Mouse (Mus musculus) spleen, adult 2 months (tissue): ENCODE results near the gene Asdurf. TPM values are rescaled to one million over a fixed set of nuclear protein-coding genes. Genes with fewer than 3 reads are reported as not detected.

Experiments used
- DNase-seq, 2 experiments: peaks; one replicate each; pipeline versions ENCODE4 v3.0.0 to v3.0.0-alpha.2; 2012 to 2021; ENCODE audit warnings: low spot score in 2 of 2, low read depth in 1 of 2
- H3K27ac ChIP-seq: fragments of 200-500 bp; 2 replicates; pipeline ENCODE4 v1.5.1; 2012; ENCODE audit warnings: low read length, inconsistent platforms; ENCODE audit not compliant: insufficient read depth
- H3K27me3 ChIP-seq: fragments of 200-500 bp; 2 replicates; pipeline ENCODE4 v1.6.1; 2012; ENCODE audit warnings: mild to moderate bottlenecking, moderate library complexity, low read length, inconsistent platforms; ENCODE audit not compliant: control insufficient read depth, insufficient read depth
- H3K36me3 ChIP-seq: fragments of 200-500 bp; 2 replicates; pipeline ENCODE4 v1.6.1; 2012; ENCODE audit warnings: mild to moderate bottlenecking, low read length, inconsistent platforms; ENCODE audit not compliant: control insufficient read depth, insufficient read depth
- H3K4me1 ChIP-seq: fragments of 200-500 bp; 2 replicates; pipeline ENCODE4 v1.6.1; 2011; ENCODE audit warnings: inconsistent platforms; ENCODE audit not compliant: control insufficient read depth, insufficient read depth, insufficient read length
- H3K4me3 ChIP-seq: fragments of 200-500 bp; 2 replicates; pipeline ENCODE4 v1.5.1; 2011; ENCODE audit warnings: mild to moderate bottlenecking, inconsistent platforms; ENCODE audit not compliant: insufficient read depth, insufficient read length; ENCODE audit errors: extremely low read depth
- CTCF ChIP-seq: fragments of 200-500 bp; IDR thresholded peaks from 2 replicates; pipeline ENCODE4 v1.5.1; 2011; ENCODE audit warnings: mild to moderate bottlenecking, inconsistent platforms; ENCODE audit not compliant: insufficient read depth, insufficient read length, insufficient replicate concordance; ENCODE audit errors: extremely low read depth
- POLR2A ChIP-seq: fragments of 200-500 bp; IDR thresholded peaks from 2 replicates; pipeline ENCODE4 v1.6.1; 2011; ENCODE audit warnings: low read depth, low read length, inconsistent platforms
- WGBS: fragments of 180-500 bp; shearing (Covaris S2); methylation state at CpG from one replicate; pipeline ENCODE4 v1.1.7; 2018; 5-methylcytosine and 5-hydroxymethylcytosine counted together
- polyA plus RNA-seq: library from polyadenylated mRNA; depleted of rRNA; stranded (reverse); fragments of >200 nt; gene quantifications from 2 replicates; pipeline ENCODE4 v1.2.3, GENCODE M21; 2012; rRNA removed

Gene Asdurf
- polyA plus RNA-seq, 1 experiment, result not detected

DNA sequence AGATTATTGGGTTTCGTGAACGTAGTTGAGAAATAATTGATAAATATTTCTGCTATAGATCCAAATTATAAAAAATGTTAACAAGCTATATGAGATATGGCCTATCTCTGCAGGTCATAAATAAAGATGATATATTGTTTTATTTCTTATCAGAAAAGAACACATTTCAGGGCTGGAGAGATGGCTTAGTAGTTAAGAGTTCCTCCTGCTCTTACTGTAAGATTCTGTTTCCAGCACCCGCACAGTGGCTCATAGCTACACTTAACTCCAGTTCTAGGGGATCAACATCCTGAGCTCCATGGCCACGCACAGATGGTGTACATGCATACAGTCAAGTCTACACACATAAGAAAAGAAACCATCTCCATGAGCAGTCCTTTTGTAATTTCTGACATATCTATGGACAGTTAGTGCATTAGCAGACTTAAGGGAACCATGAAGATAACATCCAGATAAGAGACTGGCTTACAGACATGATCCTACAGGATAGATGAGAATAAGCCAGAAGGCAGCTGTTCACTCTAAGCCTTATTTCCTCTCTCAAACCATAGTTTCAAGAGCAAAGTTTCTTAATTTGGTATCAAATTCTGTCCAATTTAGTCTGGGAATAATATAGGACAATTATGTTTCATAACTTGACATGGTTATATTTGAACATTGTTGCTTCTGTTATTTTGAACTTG is 30.6 kb downstream of the Asdurf start:
- TF ChIP-seq CTCF, result no peak
- TF ChIP-seq POLR2A, result no peak
- Histone ChIP-seq H3K27ac (no peak overlapping the region), H3K27me3 (no peaks in the 10 kb centered on the region), H3K4me3 (no peak overlapping the region), H3K36me3 (peaks cover 7% of the 10 kb centered on the region), H3K4me1 (no peaks in the 10 kb centered on the region)
- 90% methylated on average over 4 of the region's 4 CpGs for WGBS
- no peak for DNase-seq

DNA sequence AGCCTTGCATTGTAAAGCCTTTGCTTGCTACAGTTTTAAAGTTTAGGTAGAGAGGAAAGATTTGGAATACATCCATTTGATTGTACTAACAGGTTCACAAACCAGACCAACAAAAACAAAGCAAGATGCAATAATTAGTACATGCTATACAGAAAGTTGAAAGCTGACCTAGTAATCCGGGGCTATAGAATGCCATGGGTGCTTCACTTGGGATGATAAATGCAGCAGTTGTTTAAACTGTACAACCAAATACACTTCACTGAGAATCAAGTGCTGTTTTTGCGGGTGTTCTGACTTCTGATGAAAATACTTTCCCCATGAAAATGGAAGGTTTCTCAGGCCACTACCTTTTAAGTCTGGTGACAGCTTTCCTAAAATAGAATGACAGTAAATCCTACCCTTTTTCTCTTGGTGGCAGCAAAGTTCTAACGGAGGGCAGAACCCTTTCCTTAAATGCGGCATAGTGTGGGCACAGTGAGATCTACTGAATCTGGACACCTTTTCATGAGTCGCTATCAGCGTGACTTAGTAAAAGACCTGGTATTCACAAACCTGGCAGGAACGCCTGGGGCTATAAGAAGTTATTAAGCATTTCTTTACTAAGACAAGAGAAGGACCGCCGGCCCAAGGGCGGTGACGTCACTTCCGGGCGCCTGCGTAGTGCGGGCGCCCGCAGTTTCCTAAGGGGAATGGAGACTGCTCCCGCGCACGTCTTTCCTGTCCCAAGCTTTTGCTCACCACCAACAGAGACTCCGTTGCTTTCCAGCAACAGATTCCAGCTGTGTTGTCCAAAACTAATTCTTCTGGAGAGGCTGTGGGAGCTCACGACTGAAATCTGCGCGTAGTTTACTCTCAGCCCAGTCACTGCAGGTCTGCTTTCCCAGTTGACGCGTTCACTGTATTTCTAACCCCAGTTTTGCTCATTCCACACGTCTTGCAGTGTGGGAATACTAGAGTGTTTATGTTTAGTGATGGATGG is 39.1 kb downstream of the Asdurf start, which contains the start of gene Osgepl1:
Gene Osgepl1 (plus strand): TSS at position 636 of the 979 bp plus-strand sequence.
- Histone ChIP-seq H3K27me3 (no peaks in the 10 kb centered on the region), H3K4me1 (no peaks in the 10 kb centered on the region), H3K36me3 (peaks cover 3% of the 10 kb centered on the region), H3K4me3 (peak within 1 kb of the TSS; percentile 84), H3K27ac (peak within 1 kb of the TSS; percentile 74)
- TF ChIP-seq CTCF (no peak), POLR2A (peak; percentile 50)
- 2% methylated on average over 27 of the region's 27 CpGs for WGBS
- DNase-seq, result peak; percentile 59 to 76

DNA sequence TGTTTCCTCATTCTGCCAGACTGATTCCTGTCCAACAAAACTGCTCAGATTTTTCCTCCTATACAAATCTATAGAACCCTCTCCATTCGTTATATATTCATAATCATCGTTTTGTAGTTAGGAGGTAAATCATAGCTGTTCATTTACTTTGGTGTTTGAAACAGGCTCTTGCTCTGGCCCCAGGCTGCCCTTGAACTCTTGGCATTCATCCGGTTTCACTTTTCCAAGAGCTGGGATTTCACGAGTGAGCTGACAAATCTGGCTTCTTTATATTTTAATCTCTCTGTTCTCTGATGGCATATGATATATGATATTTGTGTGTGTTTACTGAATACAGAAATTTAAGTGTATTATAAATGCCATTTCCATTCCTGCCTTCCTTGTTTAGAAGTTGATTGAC is 51.9 kb downstream of the Asdurf start:
- no peak for TF ChIP-seq CTCF
- TF ChIP-seq POLR2A, result no peak
- no peaks in the 10 kb centered on the region for H3K27me3 ChIP-seq
- H3K4me3 ChIP-seq, result no peak overlapping the region
- peaks cover 4% of the 10 kb centered on the region; the same call in 1 of the 2 replicates for H3K4me1 ChIP-seq
- WGBS, result 85% methylated on average over 4 of the region's 4 CpGs
- no peak overlapping the region for H3K27ac ChIP-seq
- DNase-seq, result no peak
- peaks cover 5% of the 10 kb centered on the region for H3K36me3 ChIP-seq

Other genes starting within 250 kb of the Asdurf start
- gene 1700019A02Rik, start 165.0 kb downstream of the Asdurf start, polyA plus RNA-seq, result not detected in 2 replicates
- gene Pms1, start 55.6 kb downstream of the Asdurf start, polyA plus RNA-seq, result 1.5 and 3.2 TPM in 2 replicates
- 4.8 and 5.6 TPM in 2 replicates for gene Ormdl1, start 55.5 kb downstream of the Asdurf start, polyA plus RNA-seq
- 14.6 and 23.0 TPM in 2 replicates for gene Gm28778, start 55.5 kb downstream of the Asdurf start, polyA plus RNA-seq
- gene Osgepl1, start 39.0 kb downstream of the Asdurf start, polyA plus RNA-seq, result 1.6 and 1.8 TPM in 2 replicates
- not detected in 2 replicates for gene Gm28551, start within 50 bp of the Asdurf start, polyA plus RNA-seq
- 4.8 and 5.9 TPM in 2 replicates for gene Asnsd1, start 133 bp upstream of the Asdurf start, polyA plus RNA-seq